Mouse (Mus musculus) layer of hippocampus, adult 6 months (tissue): ENCODE measurements around the gene Zfp870. TPM values are rescaled to one million over a fixed set of nuclear protein-coding genes. Genes with fewer than 3 reads are reported as not detected.

Experiments used
- long read RNA-seq, 2 experiments: library from polyadenylated mRNA; unstranded; transcript quantifications; one replicate each; pipeline ENCODE4 v2.0.0; 2019 to 2020
- polyA plus RNA-seq: library from polyadenylated mRNA; unstranded; fragments of <200 nt; fragmentation: Nextera tagmentation; gene quantifications from 2 replicates; pipeline ENCODE4 v1.2.3, GENCODE M21; 2021

Gene Zfp870
- polyA plus RNA-seq, result 2.6 and 2.8 TPM in 2 replicates
- long read RNA-seq, experiment 1, full-length matches to known transcripts, result 9 of 13 reads
- long read RNA-seq, experiment 1, partial matches to known transcripts, result 0 of 13 reads
- long read RNA-seq, experiment 1, other reads (novel, unspliced or antisense), result 4 of 13 reads
- long read RNA-seq, experiment 2, full-length matches to known transcripts, result 43 of 53 reads
- long read RNA-seq, experiment 2, partial matches to known transcripts, result 0 of 53 reads
- long read RNA-seq, experiment 2, other reads (novel, unspliced or antisense), result 10 of 53 reads

GRCm38 (mm10) chr17:32891239-32892180, at the start of gene Zfp870:
Zfp870 (minus strand) TSS chr17:32891642.

DNA sequence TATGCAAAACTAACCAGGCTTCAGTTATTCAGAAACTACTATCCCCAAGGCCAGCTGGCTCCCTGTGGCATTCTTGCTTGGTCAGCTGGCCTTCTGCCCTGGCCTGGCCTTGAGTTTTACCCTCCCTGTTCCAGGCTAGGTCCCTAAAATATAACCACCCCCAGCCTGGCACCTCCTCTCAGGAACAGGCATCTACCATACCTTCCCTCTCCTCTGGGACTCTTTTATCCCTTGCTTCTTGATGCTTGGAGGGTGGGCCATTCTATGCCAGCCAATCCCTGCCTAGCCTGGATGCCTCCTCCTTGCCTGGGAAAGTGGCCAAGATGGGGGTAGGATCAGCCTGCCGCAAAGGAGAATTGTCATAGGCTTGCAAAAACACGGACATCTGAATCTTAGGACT, 25.7 kb upstream of the Zfp870 start, which contains the start of gene Cyp4f14:
Gene Cyp4f14 (minus strand): TSS at position 212 of the 400 bp plus-strand sequence.

GRCm38 (mm10) chr17:32829540-32830417, 61.7 kb downstream of the Zfp870 start, which contains the start of gene Zfp799:
Zfp799 (minus strand) TSS chr17:32830261.

Other genes with a start within 250 kb of the Zfp870 start
- gene Cyp4f40, start 232.7 kb downstream of the Zfp870 start, polyA plus RNA-seq, result not detected in 2 replicates
- 14.1 and 17.7 TPM in 2 replicates for gene Cyp4f15, start 206.0 kb downstream of the Zfp870 start, polyA plus RNA-seq
- gene Zfp871, start 103.4 kb downstream of the Zfp870 start, polyA plus RNA-seq, result 8.2 and 13.9 TPM in 2 replicates
- gene Zfp811, start 81.7 kb downstream of the Zfp870 start, polyA plus RNA-seq, result 2.4 and 3.6 TPM in 2 replicates
- 12.1 and 12.7 TPM in 2 replicates for gene Zfp799, start 61.4 kb downstream of the Zfp870 start, polyA plus RNA-seq
- gene Cyp4f14, start 25.7 kb upstream of the Zfp870 start, polyA plus RNA-seq, result 9.2 and 10.1 TPM in 2 replicates
- 8.4 and 9.0 TPM in 2 replicates for gene Cyp4f13, start 55.8 kb upstream of the Zfp870 start, polyA plus RNA-seq
- gene Zfp472, start 74.2 kb upstream of the Zfp870 start, polyA plus RNA-seq, result 4.0 and 4.2 TPM in 2 replicates
- 9.7 and 10.0 TPM in 2 replicates for gene Zfp952, start 101.5 kb upstream of the Zfp870 start, polyA plus RNA-seq
- 9.0 and 10.2 TPM in 2 replicates for gene Zfp763, start 141.8 kb upstream of the Zfp870 start, polyA plus RNA-seq
- not detected in 2 replicates for gene 4921501E09Rik, start 176.4 kb upstream of the Zfp870 start, polyA plus RNA-seq
- gene Zfp563, start 197.7 kb upstream of the Zfp870 start, polyA plus RNA-seq, result 9.9 TPM in 2 replicates
- 0.84 and 0.85 TPM in 2 replicates for gene Morc2b, start 248.0 kb upstream of the Zfp870 start, polyA plus RNA-seq